Mouse (Mus musculus) intestine, embryonic 16.5 days (tissue): Measurements from ENCODE around the gene Vrk1. TPM values are rescaled to one million over a fixed set of nuclear protein-coding genes. Genes with fewer than 3 reads are reported as not detected.

Source experiments
- ATAC-seq: fragments of 200-750 bp; cut with Nextera tagmentation; 2 replicates; pipeline ENCODE4 v1.8.0; 2017; ENCODE audit warnings: moderate TSS enrichment, moderate library complexity
- H3K27ac ChIP-seq: fragments of 300-500 bp; sonication (generic); 2 replicates; pipeline ENCODE4 v1.5.1; 2014; ENCODE audit warnings: mild to moderate bottlenecking, low read length
- H3K27me3 ChIP-seq: fragments of 300-500 bp; sonication (generic); replicated peaks from 2 replicates; pipeline ENCODE4 v1.6.1; 2014; ENCODE audit warnings: low read length, control low read depth, mixed read lengths; ENCODE audit not compliant: control insufficient read depth, insufficient read depth
- H3K36me3 ChIP-seq: fragments of 300-500 bp; sonication (generic); 2 replicates; pipeline ENCODE4 v1.6.1; 2014; ENCODE audit warnings: low read length, control low read depth; ENCODE audit not compliant: control insufficient read depth, insufficient read depth
- H3K4me1 ChIP-seq: fragments of 300-500 bp; sonication (generic); 2 replicates; pipeline ENCODE4 v1.6.1; 2014; ENCODE audit warnings: low read length, control low read depth, mixed read lengths; ENCODE audit not compliant: control insufficient read depth, insufficient read depth
- H3K4me2 ChIP-seq: fragments of 300-500 bp; sonication (generic); 2 replicates; pipeline ENCODE4 v1.6.1; 2014; ENCODE audit warnings: low read depth, low read length, control low read depth
- H3K4me3 ChIP-seq: fragments of 300-500 bp; sonication (generic); 2 replicates; pipeline ENCODE4 v1.5.1; 2014; ENCODE audit warnings: mild to moderate bottlenecking, low read length
- H3K9ac ChIP-seq: fragments of 300-500 bp; sonication (generic); 2 replicates; pipeline ENCODE4 v1.6.1; 2014; ENCODE audit warnings: low read depth, low read length
- H3K9me3 ChIP-seq: fragments of 300-500 bp; sonication (generic); 2 replicates; pipeline ENCODE4 v1.6.1; 2016; ENCODE audit warnings: low read length, control low read depth; ENCODE audit not compliant: control insufficient read depth
- WGBS: fragments of 180-500 bp; shearing (Covaris S2); extraction: QIAGEN DNeasy Blood & Tissue Kit; methylation state at CpG from one replicate; pipeline ENCODE4 v1.1.7; 2014; 5-methylcytosine and 5-hydroxymethylcytosine counted together
- polyA plus RNA-seq: library from polyadenylated mRNA; unstranded; fragments of >200 nt; fragmentation: Nextera tagmentation; extraction: Ambion mirVana; gene quantifications from 2 replicates; pipeline ENCODE4 v1.2.1, GENCODE M21; 2015

Vrk1 gene
- polyA plus RNA-seq, 1 experiment from 2014 or later: 61.2 TPM

GRCm38 (mm10) chr12:105995940-105996339 lies 14.1 kb upstream of the Vrk1 start:
- no peak overlapping the region for H3K4me2 ChIP-seq
- H3K9me3 ChIP-seq: no peaks in the 10 kb centered on the region
- no peaks in the 10 kb centered on the region for H3K27me3 ChIP-seq
- no peak for ATAC-seq
- 70% methylated on average over 4 of the region's 4 CpGs for whole genome bisulfite sequencing
- no peaks in the 10 kb centered on the region for H3K36me3 ChIP-seq
- H3K9ac ChIP-seq: no peak overlapping the region
- no peaks in the 10 kb centered on the region for H3K4me1 ChIP-seq
- H3K27ac ChIP-seq: no peak overlapping the region
- H3K4me3 ChIP-seq: no peak overlapping the region

GRCm38 (mm10) chr12:105997028-105997786 lies 12.8 kb upstream of the Vrk1 start:
- Histone ChIP-seq H3K27ac (no peak overlapping the region), H3K4me2 (no peak overlapping the region), H3K4me3 (no peak overlapping the region), H3K9ac (no peak overlapping the region), H3K36me3 (no peaks in the 10 kb centered on the region), H3K4me1 (no peaks in the 10 kb centered on the region), H3K9me3 (no peaks in the 10 kb centered on the region), H3K27me3 (no peaks in the 10 kb centered on the region)
- no peak for ATAC-seq
- WGBS: 81% methylated on average over 19 of the region's 19 CpGs

GRCm38 (mm10) chr12:106001775-106002174 lies 8.3 kb upstream of the Vrk1 start:
- no peak for ATAC-seq
- H3K9me3 ChIP-seq: no peaks in the 10 kb centered on the region
- 53% methylated on average over 8 of the region's 8 CpGs for WGBS

GRCm38 (mm10) chr12:106004719-106005118 lies 5.3 kb upstream of the Vrk1 start:
- H3K4me3 ChIP-seq: no peak overlapping the region
- no peak overlapping the region for H3K9ac ChIP-seq

More at GRCm38 (mm10) chr12:106001775-106002174, 8.3 kb upstream of the Vrk1 start:
- Histone ChIP-seq H3K4me1 (no peaks in the 10 kb centered on the region), H3K4me3 (no peak overlapping the region), H3K4me2 (no peak overlapping the region), H3K9ac (no peak overlapping the region), H3K36me3 (no peaks in the 10 kb centered on the region), H3K27me3 (no peaks in the 10 kb centered on the region), H3K27ac (no peak overlapping the region)

GRCm38 (mm10) chr12:106006218-106006617 lies 3.8 kb upstream of the Vrk1 start:
- Histone ChIP-seq H3K36me3 (no peaks in the 10 kb centered on the region), H3K27ac (no peak overlapping the region), H3K9ac (no peak overlapping the region), H3K27me3 (no peaks in the 10 kb centered on the region), H3K4me1 (peaks cover 3% of the 10 kb centered on the region), H3K9me3 (no peaks in the 10 kb centered on the region), H3K4me3 (no peak overlapping the region), H3K4me2 (no peak overlapping the region)
- 85% methylated on average over 6 of the region's 6 CpGs for WGBS
- ATAC-seq: no peak

More at GRCm38 (mm10) chr12:106004719-106005118, 5.3 kb upstream of the Vrk1 start:
- H3K4me2 ChIP-seq: no peak overlapping the region
- H3K27me3 ChIP-seq: no peaks in the 10 kb centered on the region
- no peaks in the 10 kb centered on the region for H3K9me3 ChIP-seq
- WGBS: 61% methylated on average over 6 of the region's 6 CpGs
- H3K36me3 ChIP-seq: no peaks in the 10 kb centered on the region
- no peaks in the 10 kb centered on the region for H3K4me1 ChIP-seq
- H3K27ac ChIP-seq: no peak overlapping the region
- peak; percentile 56; the same call in 1 of the 2 replicates for ATAC-seq

- 83% methylated on average over 22 of the region's 22 CpGs for WGBS
- H3K27ac ChIP-seq: no peak overlapping the region
- H3K4me2 ChIP-seq: no peak overlapping the region
- ATAC-seq: no peak
- no peak overlapping the region for H3K4me3 ChIP-seq
- H3K4me1 ChIP-seq: peaks cover 6% of the 10 kb centered on the region
- no peaks in the 10 kb centered on the region for H3K27me3 ChIP-seq
- no peaks in the 10 kb centered on the region for H3K36me3 ChIP-seq
- no peak overlapping the region for H3K9ac ChIP-seq
- no peaks in the 10 kb centered on the region for H3K9me3 ChIP-seq
These were observed 1.5 kb upstream of the Vrk1 start for GRCm38 (mm10) chr12:106008348-106009050.

GRCm38 (mm10) chr12:106009122-106009870 lies 732 bp upstream of the Vrk1 start:
- 78% methylated on average over 12 of the region's 12 CpGs for WGBS
- Histone ChIP-seq H3K4me1 (peaks cover 6% of the 10 kb centered on the region), H3K9me3 (no peaks in the 10 kb centered on the region), H3K4me2 (peak overlapping the region; percentile 17; the same call in 1 of the 2 replicates), H3K36me3 (no peaks in the 10 kb centered on the region), H3K9ac (peak overlapping the region; percentile 21; the same call in 1 of the 2 replicates), H3K27me3 (no peaks in the 10 kb centered on the region), H3K4me3 (peak overlapping the region; percentile 84), H3K27ac (no peak overlapping the region)
- 0 out of 2 replicates have a peak, but pooled peaks have one; percentile 4 for ATAC-seq

GRCm38 (mm10) chr12:106012161-106012560 lies 2.1 kb downstream of the Vrk1 start:
- no peak overlapping the region for H3K27ac ChIP-seq
- no peak for ATAC-seq
- H3K36me3 ChIP-seq: no peaks in the 10 kb centered on the region
- H3K9ac ChIP-seq: no peak overlapping the region
- WGBS: 84% methylated on average over 2 of the region's 2 CpGs
- H3K4me3 ChIP-seq: no peak overlapping the region
- no peak overlapping the region for H3K4me2 ChIP-seq
- H3K9me3 ChIP-seq: no peaks in the 10 kb centered on the region
- no peaks in the 10 kb centered on the region for H3K27me3 ChIP-seq
- H3K4me1 ChIP-seq: peaks cover 6% of the 10 kb centered on the region
